Mouse (Mus musculus) WW6 (cell line): ENCODE data around the gene Olfr519.

Experiments used
- DNase-seq: peaks from one replicate; pipeline ENCODE4 v3.0.0-alpha.2; 2013; ENCODE audit warnings: low read depth, low spot score

Olfr519 gene

GRCm38 (mm10) chr7:108894320-108894719 is at the start of gene Olfr519:
Olfr519 (minus strand) TSS chr7:108894420.
- no peak for DNase-seq

- DNase-seq = no peak
Observed at GRCm38 (mm10) chr7:108944002-108944401, 49.8 kb upstream of the Olfr519 start.

- no peak for DNase-seq
Observed at GRCm38 (mm10) chr7:108941466-108941865, 47.2 kb upstream of the Olfr519 start.

DNA sequence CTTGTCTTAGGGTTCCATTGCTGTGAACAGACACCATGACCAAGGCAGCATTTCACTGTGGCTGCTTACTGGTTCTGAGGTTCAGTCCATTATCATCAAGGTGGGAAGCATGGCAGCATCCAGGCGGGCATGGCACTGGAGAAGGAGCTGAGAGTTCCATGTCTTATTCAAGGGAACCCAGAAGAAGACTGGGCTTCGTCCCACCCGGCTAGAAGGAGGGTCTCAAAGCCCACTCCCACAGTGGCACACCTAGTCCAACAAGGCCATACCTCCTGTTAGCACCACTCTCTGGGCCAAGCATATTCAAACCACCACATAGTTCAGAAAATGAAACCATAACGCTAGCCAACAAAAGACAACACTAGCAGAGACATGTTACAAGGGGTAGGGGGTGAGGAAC is 42.4 kb upstream of the Olfr519 start:
- no peak for DNase-seq

DNA sequence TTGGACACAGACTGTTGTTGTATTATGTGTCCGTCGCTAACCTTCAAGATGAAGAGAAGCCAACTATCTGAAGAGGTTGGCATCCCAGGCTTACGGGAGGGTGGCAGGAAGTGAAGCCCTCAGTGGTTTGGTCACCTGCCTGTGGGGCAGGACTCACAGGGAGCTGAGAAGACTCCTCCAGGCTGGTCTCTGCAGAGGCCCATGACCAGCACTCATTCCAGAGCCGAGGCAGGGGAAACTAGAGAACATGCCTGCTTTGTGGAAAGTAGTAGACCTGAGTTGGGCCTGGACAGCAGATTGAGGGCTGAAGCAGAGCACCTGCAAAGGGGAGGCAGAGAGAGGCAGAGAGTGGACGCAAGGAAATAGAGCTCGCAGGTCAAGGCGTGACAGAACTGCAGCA is 41.2 kb upstream of the Olfr519 start:
- no peak for DNase-seq

GRCm38 (mm10) chr7:108934836-108935235 is 40.6 kb upstream of the Olfr519 start:
- DNase-seq = no peak

DNA sequence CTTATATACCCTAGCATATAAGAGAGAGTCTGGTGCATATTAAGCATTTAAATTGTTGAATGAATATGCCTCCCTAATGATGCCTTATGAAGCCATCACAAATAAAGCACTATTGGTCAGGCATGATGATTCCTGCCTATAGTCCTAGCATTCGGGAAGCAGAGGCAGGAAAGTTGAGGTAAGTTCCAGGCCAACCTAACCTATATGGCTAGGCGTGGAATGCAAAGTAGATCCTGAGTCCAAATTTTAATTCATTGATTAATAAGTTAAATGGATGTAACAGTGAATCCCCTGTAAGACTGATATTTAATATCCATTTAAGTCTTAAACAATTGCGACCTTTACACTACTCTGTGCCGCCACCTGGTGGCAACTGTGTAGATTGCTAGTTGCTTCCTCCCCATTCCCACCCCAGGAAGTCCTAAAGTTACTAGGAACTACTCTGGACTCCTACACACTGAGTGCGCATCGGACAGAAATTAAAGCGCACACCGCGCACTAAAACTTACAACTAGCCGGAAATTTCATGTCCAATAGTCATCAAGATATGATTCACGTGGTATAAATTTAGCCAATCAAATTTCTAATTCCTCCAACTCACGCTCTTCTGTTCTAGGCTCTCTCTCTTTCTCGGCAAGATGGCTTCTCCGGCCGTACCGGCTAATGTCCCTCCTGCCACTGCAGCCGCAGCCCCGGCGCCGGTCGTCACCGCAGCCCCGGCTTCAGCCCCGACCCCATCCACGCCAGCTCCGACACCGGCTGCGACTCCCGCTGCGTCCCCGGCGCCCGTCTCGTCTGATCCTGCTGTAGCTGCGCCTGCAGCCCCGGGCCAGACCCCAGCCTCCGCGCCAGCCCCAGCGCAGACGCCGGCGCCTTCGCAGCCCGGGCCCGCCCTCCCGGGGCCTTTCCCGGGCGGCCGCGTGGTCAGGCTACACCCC is 39.8 kb upstream of the Olfr519 start, which contains the start of gene Eif3f:
TSS of gene Eif3f (plus strand) at position 624 of the 938 bp plus-strand sequence.
- peak; percentile 90 for DNase-seq

- no peak for DNase-seq
Observed at GRCm38 (mm10) chr7:108929726-108930393, 35.6 kb upstream of the Olfr519 start, which contains the start of gene Nlrp10. Nlrp10 (minus strand) TSS chr7:108930178.

DNA sequence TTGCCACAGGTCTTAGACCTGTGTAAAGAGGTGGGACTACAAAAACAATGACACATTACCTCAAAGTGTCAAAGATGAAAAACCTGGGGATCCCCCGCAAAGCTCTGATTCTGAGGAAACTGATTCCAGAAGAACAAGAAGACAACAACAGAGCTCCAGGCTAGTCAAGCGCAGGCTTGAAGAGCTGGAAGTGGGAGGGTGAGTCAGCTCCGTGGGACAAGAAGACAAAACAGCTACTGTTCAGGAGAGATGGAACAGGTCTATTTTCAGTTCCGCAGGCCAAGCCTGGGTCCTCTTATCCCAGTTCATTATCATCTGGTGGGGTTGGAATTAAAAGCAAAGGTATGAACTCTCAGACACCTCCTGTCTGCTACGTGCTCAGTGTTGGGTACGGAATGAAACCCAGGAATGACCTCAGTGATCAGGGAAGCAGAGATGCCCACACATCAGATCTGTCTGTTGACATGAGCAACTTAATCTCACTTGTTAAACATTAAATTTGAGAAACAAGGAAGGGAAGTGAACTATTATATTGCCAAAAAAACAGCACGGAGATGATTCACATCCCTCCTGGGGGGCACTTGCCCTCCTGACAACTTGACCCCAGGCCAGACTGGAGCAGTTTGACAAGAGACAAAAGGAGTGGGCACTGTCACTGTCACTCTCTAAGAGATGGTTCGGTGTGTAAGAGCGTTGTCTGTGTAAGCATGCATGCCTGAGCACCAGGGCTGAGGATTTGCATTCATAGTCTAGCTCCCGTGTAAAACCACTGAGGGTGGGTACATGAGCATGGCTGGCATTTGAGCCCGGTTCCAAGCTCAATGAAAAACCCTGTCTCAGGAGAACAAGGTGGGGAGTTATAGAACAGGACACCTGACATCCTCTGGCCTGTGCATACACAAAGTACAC is 34.3 kb upstream of the Olfr519 start:
- no peak for DNase-seq

DNA sequence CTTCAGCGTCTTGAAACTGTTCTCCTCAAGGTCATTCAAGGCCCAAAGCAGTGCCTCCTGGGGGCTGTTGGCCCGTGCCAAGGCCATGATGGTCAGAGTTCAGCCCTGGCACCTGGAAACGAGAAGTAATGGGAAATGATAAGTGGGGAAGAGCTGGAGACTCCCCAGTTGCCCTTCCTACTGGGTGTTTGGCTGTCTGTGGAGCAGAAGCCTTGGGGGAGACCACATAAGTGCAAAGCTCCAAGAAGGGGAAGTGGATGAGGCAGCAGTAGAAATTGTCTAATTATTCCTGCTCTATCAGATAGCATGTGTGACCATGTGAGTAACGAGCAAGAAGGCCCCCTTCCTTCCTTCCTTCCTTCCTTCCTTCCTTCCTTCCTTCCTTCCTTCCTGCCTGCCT is 32.8 kb upstream of the Olfr519 start:
- DNase-seq = no peak

DNA sequence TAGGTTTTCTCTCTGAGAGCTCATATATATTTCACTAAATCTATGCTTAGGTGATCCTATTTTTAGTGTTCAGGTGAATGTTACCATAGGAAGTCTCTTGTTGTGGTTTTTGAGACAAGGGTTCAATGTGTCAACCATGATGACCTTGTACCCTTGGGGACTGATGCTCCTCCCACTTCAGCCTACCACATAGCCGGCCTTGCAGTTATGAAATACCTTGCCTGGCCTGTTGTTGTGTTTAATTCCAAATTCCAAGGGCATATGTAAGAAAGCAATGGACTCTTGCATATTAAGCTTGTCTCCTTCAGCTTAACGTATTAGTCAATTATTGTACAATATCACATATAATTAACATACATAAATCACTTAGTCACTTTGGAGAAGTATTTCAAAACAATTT is 9.7 kb upstream of the Olfr519 start:
- DNase-seq = no peak

GRCm38 (mm10) chr7:108884906-108885305 is 9.3 kb downstream of the Olfr519 start, which contains the start of gene Olfr518:
Olfr518 (minus strand) TSS chr7:108885006.
- DNase-seq = no peak

- DNase-seq = no peak
Observed at GRCm38 (mm10) chr7:108872279-108872678, 21.9 kb downstream of the Olfr519 start, which contains the start of gene Olfr517. Olfr517 (minus strand) TSS chr7:108872379.

- DNase-seq = no peak
Observed at GRCm38 (mm10) chr7:108850429-108850828, 43.8 kb downstream of the Olfr519 start, which contains the start of gene Olfr516. Olfr516 (minus strand) TSS chr7:108850529.
